Mouse (Mus musculus) layer of hippocampus, adult 11-12 months (tissue): ENCODE data around the gene Ift140.

Experiments used
- DNase-seq: peaks from one replicate; pipeline ENCODE4 v3.0.0; 2022; ENCODE audit warnings: low spot score

Ift140 gene

DNA sequence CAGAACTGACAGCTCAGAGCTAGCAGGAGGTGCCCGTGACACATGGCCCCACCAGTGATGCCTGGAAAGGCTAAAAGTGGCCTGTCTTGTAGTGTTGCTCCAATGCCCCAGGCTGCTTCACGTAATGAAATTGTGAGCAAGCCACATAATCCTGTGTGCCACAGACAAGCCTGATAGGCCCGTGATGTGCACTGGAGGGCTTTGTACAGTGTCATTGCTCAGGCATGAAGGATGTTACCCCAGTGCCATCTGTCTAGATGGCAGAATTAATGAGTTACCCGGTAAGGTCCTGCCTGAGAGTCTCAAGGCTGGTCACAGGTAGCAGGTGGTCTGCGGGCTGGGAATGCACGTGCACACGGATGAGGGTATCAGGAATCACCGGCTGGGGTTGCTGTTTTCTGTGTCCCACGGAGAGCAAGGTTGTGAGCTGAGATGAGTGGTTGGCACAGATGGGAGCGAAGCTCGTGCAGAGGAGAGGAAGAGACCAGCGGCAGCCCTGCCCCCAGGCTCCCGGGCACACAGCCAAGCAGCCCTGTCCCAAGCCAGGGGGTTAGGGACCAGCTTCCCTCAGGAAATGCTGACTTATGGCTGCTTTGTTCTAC, 62.0 kb downstream of the Ift140 start:
- DNase-seq: peak; percentile 60

DNA sequence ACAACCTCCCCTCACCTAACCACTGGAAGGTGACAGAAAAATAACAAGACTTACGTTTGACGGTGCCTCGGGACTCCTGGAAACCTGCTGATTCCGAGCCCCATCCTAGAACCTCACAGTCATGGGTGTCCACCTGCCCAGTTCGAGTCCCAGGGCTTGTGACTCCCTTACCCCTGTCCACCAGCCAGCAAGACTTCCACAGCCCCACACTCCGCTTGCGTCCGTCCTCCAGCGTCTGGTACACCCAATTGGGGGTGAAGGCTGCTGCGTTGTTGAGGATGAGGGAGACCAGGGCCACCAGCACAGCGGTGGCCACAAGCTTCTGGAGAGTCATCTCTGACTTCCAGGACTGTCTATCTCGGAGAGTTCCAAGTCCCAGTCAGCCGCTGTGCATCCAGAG, 64.3 kb downstream of the Ift140 start:
- no peak for DNase-seq

DNA sequence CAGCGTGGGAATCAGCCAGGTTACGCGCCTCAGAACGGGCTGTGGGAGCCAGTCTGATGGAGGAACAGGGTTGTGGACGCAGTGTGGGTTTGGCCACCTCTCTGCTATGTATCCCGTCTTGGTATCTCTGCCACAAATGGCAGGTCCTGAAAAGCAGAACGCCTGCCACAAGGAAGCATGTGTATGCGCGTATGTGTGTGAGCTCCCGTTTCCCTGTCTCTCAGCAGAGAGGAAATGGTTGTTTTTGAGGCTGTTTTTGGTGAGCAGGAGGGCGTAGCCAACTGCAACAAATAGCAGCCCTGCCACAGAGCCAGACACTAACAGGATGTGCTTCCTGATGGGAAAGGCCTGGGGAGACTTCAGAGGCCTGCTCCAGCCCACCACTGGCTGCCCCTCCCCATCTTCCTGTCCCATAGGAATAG, 65.1 kb downstream of the Ift140 start:
- peak; percentile 23 for DNase-seq

DNA sequence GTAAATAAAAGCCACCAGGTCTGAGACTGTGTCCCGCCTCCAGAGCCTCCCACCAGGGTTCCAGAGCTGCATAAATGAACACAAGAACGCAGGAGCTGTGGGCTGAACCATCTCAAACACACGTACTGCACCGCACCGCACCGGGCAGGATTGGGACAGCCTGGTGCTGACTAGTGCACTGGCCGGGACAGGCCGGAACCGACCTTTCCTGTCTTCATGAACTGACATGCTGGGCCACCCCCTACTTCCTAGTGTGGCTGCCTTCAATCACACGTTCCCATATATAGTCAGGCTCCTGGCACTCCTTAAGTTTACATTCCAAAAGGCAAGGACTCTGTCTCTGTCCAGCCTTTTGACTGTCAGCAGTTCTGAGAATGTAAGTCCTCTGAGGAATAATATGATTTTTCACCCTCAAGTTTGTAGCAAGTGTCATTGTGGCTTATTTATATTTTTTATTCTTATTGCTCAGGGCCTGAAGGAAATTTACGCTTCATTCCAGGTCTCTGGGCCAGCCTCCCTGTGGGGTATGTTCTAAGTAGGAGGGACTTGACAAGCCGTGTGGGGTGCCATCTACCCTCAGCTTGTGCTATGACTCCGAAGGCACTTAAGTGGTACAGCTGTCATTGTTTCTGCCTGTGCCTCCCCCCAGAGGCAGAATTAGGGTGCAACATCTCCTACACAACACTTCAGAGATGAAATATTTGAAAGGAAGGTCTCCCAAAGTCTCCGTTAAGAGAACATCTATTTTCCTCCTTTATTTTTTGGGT, 66.4 kb downstream of the Ift140 start:
- no peak for DNase-seq

DNA sequence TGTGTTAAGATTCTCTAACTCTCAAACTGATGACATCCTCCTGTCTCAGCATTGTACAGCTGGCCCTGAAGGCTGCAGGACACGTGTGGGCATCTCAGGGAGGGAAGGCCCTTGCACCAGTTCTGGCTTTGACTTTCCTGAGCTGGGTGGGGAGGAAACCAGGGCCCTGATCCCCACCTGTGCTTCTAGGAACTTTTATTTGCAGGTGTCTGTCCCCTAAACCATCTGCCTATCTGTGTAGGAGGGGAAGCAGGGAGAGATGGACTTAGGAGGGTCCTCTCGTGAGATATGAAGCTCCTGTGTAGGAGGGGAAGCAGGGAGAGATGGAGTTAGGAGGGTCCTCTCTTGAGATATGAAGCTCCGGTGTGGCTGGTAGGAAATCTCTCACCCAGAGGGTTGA, 67.0 kb downstream of the Ift140 start:
- no peak for DNase-seq

DNA sequence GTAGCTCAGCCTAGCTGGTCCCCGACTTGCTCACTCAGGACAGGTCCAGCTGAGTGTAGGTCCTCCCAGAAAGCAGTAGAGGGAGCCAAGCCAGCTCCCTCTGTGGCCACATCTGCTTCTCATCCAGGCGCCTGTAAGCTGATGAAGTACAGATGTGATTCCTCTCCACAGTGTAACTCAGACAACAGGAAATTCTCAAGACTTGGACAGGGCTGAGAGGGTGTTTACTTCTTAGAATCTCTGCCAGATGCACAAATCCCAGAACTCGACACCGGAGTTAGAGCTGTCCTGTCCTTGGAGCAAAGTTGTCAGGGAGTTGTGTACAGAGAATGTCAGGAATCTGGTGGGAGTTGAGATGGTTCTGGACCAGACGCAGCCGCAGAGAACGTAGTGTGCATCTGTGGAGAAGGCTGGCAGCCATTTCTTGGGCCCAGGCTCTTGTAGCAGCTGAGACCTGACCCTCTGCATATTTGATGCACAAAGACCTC, 67.6 kb downstream of the Ift140 start, which contains the start of gene Tmem204:
Tmem204 (minus strand) TSS at position 148 of the 488 bp plus-strand sequence.
- no peak for DNase-seq

DNA sequence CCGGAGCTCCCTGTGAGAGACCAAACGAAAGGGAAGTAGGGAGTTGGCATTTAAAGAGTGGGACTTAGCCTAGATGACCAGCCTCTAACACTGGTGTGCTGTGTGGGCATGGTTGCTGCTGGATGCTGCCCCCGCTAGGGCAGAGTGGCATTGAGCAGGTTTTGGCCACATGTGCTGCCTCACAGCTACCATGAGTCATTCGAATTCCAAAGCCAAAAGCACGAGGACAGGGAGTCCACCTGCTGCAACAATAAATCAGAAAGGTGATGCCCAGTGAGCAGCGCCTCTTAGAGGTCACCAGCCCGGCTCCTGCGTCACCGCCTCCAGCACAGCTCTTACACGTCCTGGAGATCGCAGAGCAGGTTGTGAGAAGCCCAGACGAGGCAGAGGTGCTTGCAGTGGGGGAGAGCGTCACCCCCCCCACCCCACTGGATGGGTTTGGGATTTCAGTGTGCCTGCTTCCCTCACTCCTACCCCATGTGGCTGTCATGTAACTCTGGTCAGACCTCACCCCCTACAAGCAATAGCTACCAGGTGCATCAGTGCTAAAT, 69.0 kb downstream of the Ift140 start:
- no peak for DNase-seq

DNA sequence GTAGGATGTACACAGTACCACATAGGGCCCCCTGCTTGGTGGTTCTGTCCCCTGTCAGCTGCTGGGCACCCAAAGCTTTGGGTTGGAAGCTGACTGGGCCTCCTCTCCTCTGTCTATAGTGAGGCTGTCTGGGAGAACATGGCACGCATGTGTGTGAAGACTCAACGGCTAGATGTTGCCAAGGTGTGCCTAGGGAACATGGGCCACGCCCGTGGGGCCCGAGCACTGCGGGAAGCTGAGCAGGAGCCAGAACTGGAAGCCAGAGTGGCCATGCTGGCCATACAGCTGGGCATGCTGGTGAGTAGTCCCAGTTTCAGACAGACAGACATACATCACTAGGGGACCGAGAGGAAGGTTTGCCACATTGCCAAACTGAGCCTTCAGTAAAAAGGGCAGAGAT, 70.8 kb downstream of the Ift140 start:
- DNase-seq: no peak

DNA sequence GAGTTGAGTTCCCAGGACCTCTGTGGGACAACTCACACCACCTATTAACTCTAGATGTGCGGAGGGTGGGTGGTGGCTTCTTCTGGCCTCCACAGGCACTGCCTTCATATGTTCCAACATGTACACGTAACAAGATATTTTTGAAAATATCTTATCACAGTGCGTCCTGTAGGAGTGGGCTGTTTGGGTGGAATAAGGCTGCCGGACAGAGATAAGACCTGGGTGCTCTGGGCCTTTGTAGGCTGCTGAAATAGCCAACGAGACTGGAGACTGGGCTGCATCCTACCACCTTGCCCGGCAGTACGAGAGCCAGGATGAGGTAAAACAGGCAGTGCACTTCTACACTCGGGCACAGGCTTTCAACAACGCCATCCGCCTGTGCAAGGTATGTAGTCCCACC, 73.3 kb downstream of the Ift140 start:
- no peak for DNase-seq

DNA sequence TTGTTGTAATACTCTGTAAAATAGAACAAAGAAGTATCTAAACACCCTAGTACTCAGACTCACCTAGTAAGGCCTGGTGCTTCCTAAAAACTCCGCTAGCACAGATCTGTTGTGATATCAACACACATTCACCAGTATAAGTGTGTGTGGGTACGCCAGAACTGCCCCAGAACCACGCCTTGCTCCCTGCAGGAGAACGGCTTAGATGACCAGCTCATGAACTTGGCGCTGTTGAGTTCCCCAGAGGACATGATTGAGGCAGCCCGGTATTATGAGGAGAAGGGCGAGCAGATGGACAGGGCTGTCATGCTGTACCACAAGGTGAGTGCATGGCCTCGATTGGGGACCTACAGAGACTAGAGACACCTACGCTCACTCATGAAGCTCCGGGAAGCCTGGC, 74.6 kb downstream of the Ift140 start:
- no peak for DNase-seq

DNA sequence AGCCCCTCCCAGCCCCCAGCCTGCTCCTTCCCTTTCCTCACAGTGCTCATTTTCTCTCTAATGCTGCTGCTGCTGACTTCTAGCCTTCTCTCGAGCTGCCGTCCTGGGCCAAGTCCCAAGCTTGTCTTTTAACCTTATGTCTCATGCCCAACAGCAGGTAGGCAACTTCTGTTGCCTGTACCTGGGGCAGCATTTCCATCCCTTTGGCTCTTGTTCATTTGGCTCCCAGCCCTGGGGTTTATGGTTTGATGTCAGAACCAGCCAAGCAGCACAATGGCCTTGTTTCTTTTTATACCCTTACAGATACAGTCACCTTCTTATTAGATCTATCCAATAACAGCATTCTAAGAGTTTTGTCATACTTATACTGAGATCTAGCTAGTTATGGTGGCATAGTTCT, 80.3 kb downstream of the Ift140 start:
- no peak for DNase-seq

DNA sequence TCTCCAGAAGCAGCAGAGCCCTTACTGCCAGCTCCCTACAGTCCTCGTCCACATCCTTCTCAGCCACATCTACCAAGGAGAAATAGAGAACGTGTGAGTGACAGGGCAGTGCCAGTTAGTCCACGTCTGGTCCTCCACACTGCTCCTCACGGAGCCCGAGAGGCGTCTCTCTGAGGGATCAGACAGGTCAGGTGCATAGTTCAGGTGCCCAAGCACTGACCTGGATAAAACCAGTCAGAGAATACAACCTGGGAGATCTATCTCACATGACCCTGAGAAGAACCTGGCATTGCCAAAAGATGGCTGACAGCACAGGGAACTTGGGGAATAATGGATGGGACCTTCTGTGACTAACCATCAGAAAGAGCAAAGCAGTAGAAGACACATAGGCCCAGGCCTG, 84.2 kb downstream of the Ift140 start:
- DNase-seq: no peak

DNA sequence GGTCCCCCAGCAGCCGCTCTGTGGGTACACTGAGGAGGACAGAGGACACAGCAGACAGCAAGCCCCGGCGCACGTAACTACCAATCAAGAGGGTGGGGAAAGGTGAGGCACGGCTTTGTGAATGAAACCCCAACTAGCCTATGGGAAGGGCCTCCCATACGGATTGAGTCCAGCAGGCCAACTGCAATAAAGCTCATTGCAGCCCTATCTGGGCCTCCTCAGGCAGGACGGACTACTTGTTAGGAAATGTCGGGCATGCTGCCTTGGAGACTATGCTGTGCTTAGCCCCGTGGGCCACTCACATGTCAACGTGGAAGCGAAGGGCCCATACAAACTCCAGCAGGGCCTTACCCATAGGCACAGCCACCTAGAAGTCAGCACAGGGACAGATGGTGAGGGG, 85.5 kb downstream of the Ift140 start:
- DNase-seq: no peak

DNA sequence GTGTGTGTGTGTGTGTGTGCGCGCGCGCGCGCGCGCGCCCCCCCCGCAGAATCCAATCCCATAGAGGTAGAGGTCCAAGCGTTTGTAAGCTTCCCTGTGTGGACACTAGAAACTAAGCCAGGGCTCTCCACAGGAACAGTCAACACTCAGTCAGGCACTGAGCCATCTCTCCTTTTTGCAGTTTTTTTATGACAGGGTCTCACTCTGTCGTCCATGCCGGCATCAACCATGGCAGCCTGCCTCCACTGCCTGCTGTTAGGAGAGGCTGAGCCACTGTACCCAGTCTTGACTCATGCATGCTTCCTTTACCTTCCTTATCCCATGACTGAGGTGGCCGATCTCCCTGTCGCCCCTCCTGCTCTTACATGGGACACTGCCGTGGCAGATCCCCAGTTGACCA, 91.9 kb downstream of the Ift140 start:
- DNase-seq: no peak

DNA sequence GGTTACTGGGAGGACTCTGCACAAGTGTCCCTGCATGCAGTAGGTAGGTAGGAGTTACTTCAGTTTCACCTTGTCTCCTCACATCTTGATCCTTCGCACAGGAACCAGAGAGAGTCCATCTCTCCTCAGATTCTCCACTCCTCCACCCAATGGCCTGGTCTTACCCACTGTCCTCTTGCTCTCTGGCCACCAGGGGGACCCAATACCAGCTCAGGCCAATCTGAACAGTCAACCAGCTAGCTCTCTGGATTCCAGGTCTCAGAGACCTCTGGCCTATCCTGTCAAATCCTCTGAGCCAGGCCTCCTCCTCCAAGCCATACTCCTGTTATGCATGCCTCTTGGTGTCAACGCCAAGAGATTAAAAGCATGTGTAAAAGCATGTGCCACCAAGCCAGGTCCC, 93.7 kb downstream of the Ift140 start:
- no peak for DNase-seq

DNA sequence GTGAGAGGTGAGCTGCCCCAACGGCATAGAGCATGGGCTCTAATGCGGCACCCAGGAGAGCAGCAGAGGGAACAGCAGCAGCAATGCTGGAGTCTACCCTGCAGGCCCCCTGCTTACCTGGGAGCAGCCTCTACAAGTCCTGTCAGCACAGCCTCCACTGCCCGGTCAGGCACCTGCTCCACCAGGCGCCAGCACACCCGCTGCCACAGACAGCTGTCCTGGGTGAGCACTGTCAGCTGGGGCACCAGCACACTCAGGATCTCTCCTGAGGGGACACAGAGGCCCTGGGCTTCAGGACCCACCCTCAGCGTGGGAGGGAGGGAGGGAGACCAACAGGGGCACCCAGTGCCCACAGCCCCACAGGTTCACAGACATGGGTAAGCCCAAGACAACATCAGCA, 94.7 kb downstream of the Ift140 start:
- no peak for DNase-seq

DNA sequence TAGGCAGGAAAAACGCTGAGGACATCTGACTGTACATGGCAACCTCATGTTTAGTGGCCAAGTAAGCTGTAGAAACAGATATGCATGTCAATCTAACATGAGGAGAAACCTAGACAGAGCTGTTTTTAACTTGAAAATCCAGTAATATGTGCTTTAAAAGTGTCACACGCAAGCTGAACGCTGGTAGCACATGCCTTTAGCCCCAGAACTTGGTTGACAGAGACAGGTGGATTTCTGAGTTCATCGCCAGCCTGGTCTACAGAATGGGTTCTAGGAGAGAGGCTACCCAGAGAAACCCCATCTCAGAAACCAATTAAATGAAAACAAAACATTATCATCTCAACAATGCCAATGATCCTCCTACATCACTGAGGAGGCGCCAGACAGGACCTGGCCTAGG, 95.3 kb downstream of the Ift140 start:
- no peak for DNase-seq

DNA sequence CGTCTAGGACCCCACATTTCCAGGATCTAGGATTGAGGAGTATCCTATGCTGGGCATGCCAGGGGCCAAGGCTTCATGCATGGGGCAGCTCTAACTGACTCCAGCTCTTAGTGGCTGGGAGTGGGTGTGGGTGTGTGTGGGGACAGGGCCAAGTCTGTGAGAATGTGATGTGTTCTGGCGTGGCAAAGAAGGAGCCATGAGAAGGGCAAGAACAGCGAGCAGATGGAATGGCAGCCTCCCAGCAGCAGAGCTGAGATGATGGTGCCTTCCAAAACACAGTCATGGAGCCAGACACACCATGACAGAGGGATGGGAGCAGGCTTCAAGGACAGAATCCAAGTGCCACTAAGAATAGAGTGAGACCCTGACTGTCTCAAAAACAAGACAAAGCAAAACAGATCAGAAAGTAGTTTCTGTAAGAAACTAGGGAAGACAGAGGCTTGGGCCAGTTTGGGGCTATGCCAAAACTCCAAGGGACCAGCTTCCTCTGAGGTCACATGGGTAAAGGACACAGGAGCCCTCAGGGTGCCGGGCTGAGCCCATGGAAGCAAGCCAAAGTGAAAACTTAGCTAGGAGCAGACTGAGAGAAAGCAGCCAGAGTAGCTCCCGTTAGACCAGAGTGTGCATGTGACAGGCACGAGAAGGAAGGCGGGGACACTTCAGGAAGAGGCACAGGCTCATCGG, 96.0 kb downstream of the Ift140 start:
- DNase-seq: peak; percentile 62

DNA sequence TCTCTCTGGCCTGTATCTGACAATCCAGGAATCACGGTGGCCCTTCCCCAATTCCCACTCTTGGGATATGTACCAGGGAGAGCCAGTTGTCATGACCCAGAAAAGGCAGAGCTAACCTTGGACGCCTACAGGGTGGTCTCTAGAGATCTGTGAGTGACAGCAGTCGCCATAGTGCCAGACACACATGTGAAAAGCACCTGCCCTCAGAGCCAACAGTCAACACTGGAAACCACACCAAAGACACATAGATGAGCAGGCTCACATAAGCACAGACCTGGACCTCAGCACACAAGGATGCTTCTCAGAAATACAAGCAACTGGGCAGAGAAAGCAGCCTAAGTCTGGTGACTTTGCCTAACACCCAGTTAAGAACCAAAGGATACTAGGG, 96.5 kb downstream of the Ift140 start:
- no peak for DNase-seq

DNA sequence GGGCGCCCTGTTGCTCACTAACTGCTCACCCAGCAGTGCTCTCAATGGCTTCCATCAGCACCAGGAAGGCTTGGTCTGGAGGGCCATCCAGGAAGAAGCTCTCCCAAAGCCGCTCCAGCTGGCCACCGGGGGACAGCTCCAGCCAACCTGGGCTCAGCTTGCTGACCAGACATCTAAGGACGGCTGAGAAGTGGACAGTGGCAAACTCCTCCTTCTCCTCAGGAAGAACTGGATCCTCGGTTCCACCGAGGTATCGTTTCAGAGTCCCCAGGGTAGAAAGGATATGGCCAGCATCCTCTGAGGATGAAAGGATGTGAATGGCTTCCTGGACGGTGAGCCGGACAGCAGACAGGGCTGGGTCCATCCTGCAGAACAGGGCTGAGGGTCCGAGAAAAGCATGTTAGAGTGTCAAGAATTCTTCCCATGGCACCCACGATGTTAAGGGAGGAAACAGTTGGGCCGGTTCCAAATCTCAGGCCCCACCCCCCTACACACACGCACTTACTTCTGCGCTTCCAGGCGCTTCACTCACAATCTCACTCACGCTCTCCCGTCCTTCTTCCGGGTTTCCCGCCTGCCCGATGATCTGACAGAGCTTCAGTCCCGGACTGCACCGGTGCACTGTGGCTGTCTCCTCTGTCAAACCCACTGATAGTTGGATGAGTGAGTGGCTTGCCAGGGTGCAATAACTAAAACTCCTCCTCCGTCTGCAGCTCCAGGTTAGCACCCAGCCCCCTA, 99.2 kb downstream of the Ift140 start:
- DNase-seq: no peak

DNA sequence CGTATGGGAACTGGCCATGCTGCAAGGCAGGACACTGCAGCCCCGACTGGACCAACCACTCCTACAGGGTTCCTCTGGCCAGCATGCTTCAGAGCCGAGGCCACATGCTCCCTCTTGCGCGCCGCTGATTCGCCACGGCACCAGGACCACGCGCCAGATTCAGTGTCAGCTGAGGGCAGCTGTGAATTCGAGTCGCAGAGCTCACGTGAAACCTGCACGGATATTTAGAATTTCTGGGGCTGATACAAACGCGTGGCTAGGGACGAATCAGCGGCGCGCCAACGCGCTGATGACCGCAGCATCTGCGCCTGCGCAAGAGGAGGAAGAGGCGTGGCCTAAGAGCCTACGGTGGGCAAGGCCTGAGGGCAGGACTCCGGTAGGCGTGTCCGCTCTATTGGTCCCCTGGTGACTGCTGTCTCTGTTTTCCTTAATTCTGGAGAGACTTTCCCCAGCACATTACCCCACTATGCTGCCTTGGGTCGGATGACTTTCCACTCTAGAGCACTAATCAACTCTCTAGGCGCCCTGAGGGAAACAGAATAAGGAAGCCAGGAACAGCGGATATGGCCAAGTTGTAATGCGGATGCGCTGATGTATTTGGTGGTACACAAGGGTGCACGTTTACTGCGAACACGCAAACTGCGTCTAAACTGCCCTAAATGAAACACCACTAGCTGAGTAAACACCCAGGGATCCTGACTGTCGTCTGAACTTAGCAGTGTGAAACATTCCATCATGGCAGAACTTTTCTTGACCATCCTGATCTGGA, 100.0 kb downstream of the Ift140 start, which contains the start of gene Telo2:
Telo2 (minus strand) TSS at position 304 of the 769 bp plus-strand sequence.
- peak; percentile 92 for DNase-seq
